Mouse (Mus musculus) heart, embryonic 12.5 days (tissue): ENCODE data around the gene Lrrc4. TPM values are rescaled to one million over a fixed set of nuclear protein-coding genes. Genes with fewer than 3 reads are reported as not detected.

Experiments
- ATAC-seq: fragments of 200-750 bp; cut with Nextera tagmentation; 2 replicates; pipeline ENCODE4 v1.8.0; 2017; ENCODE audit warnings: moderate TSS enrichment, moderate library complexity; ENCODE audit not compliant: insufficient number of reproducible peaks, low FRiP score
- H3K27ac ChIP-seq: fragments of 300-500 bp; sonication (generic); 2 replicates; pipeline ENCODE4 v1.5.1; 2016; ENCODE audit warnings: mild to moderate bottlenecking, moderate library complexity; ENCODE audit not compliant: poor library complexity, severe bottlenecking
- H3K27me3 ChIP-seq: fragments of 300-500 bp; sonication (generic); replicated peaks from 2 replicates; pipeline ENCODE4 v1.6.1; 2016; ENCODE audit warnings: mild to moderate bottlenecking, moderate library complexity
- H3K36me3 ChIP-seq: fragments of 300-500 bp; sonication (generic); 2 replicates; pipeline ENCODE4 v1.6.1; 2016; ENCODE audit warnings: mild to moderate bottlenecking, moderate library complexity
- H3K4me1 ChIP-seq: fragments of 300-500 bp; sonication (generic); replicated peaks from 2 replicates; pipeline ENCODE4 v1.6.1; 2016; ENCODE audit warnings: mild to moderate bottlenecking
- H3K4me2 ChIP-seq: fragments of 300-500 bp; sonication (generic); 2 replicates; pipeline ENCODE4 v1.6.1; 2016; ENCODE audit warnings: mild to moderate bottlenecking, moderate library complexity
- H3K4me3 ChIP-seq: fragments of 300-500 bp; sonication (generic); 2 replicates; pipeline ENCODE4 v1.5.1; 2016; ENCODE audit warnings: mild to moderate bottlenecking
- H3K9ac ChIP-seq: fragments of 300-500 bp; sonication (generic); 2 replicates; pipeline ENCODE4 v1.6.1; 2016; ENCODE audit warnings: mild to moderate bottlenecking, moderate library complexity
- H3K9me3 ChIP-seq: fragments of 300-500 bp; sonication (generic); replicated peaks from 2 replicates; pipeline ENCODE4 v1.6.1; 2016; ENCODE audit warnings: mild to moderate bottlenecking, moderate library complexity
- WGBS: fragments of 180-500 bp; shearing (Covaris S2); methylation state at CpG from one replicate; pipeline ENCODE4 v1.1.7; 2016; 5-methylcytosine and 5-hydroxymethylcytosine counted together
- polyA plus RNA-seq: library from polyadenylated mRNA; unstranded; fragments of >200 nt; fragmentation: Nextera tagmentation; extraction: Ambion mirVana; gene quantifications from 2 replicates; pipeline ENCODE4 v1.2.1, GENCODE M21; 2016

Gene Lrrc4
- polyA plus RNA-seq, 1 experiment from 2014 or later = 0.51 TPM

GRCm38 (mm10) chr6:28867516-28868251 lies 36.1 kb upstream of the Lrrc4 start:
- Histone ChIP-seq H3K4me3 (no peak overlapping the region), H3K36me3 (no peaks in the 10 kb centered on the region), H3K27me3 (no peaks in the 10 kb centered on the region), H3K27ac (no peak overlapping the region), H3K9me3 (no peaks in the 10 kb centered on the region), H3K9ac (no peak overlapping the region), H3K4me1 (peaks cover 16% of the 10 kb centered on the region), H3K4me2 (no peak overlapping the region)
- no peak for ATAC-seq
- WGBS = 27% methylated on average over 2 of the region's 2 CpGs

- Histone ChIP-seq H3K4me2 (no peak overlapping the region), H3K9ac (no peak overlapping the region), H3K27me3 (no peaks in the 10 kb centered on the region), H3K27ac (no peak overlapping the region), H3K4me3 (no peak overlapping the region), H3K36me3 (no peaks in the 10 kb centered on the region), H3K4me1 (peaks cover 29% of the 10 kb centered on the region), H3K9me3 (no peaks in the 10 kb centered on the region)
- 95% methylated on average over 3 of the region's 3 CpGs for WGBS
- ATAC-seq = no peak
Observed at GRCm38 (mm10) chr6:28866206-28866605, 34.7 kb upstream of the Lrrc4 start.

- Histone ChIP-seq H3K36me3 (no peaks in the 10 kb centered on the region), H3K4me3 (no peak overlapping the region), H3K27ac (no peak overlapping the region), H3K9me3 (no peaks in the 10 kb centered on the region), H3K27me3 (no peaks in the 10 kb centered on the region), H3K9ac (no peak overlapping the region), H3K4me1 (peaks cover 29% of the 10 kb centered on the region), H3K4me2 (no peak overlapping the region)
- no peak for ATAC-seq
- WGBS = 79% methylated on average over 10 of the region's 10 CpGs
Observed at GRCm38 (mm10) chr6:28865112-28865511, 33.6 kb upstream of the Lrrc4 start.

DNA sequence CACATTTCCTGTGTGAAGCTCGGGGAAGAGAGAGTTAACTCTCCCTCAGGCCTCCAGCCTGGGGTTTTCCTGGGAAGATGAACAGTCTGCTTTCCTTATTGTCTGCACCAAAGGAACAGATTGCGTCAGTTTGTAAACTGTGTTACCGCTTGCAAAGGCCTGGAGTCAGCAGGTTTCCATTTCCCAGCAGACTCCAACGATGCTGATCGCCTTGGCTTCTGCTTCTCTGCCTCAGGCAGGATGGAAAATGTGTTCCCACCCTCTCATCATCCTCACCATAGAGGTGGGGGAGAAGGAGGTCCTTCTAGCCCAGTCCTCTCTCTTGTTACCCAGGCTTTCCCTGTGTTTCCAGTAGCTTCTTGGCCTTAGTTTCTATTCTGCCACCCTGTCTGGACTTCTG lies 33.1 kb upstream of the Lrrc4 start:
- Histone ChIP-seq H3K9me3 (no peaks in the 10 kb centered on the region), H3K4me2 (no peak overlapping the region), H3K27ac (no peak overlapping the region), H3K4me3 (no peak overlapping the region), H3K4me1 (peaks cover 29% of the 10 kb centered on the region), H3K36me3 (no peaks in the 10 kb centered on the region), H3K9ac (no peak overlapping the region), H3K27me3 (no peaks in the 10 kb centered on the region)
- WGBS = 55% methylated on average over 5 of the region's 5 CpGs
- ATAC-seq = no peak

DNA sequence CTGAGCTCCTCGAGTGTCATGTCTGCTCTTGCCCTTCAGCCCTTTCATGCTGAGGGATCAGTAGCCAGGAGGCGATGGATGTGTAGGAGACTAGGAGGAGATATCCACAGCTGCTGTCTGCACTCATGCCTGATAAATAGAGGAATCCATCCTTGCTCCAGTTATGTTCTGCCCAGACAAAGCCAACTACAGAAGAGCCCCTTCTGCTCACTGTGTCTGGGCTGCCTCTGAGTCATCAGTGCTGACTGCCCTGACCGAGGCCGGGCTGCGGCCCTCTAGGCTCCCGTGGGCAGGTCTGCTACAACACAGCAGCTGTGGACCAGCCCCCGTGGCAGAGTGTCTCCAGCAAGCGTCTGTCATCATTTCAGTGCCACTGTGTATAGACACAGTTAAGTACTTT lies 30.8 kb upstream of the Lrrc4 start:
- 42% methylated on average over 8 of the region's 8 CpGs for WGBS

GRCm38 (mm10) chr6:28860922-28861321 lies 29.4 kb upstream of the Lrrc4 start:
- Histone ChIP-seq H3K36me3 (no peaks in the 10 kb centered on the region), H3K27ac (no peak overlapping the region), H3K4me1 (peaks cover 42% of the 10 kb centered on the region), H3K9me3 (no peaks in the 10 kb centered on the region), H3K4me3 (no peak overlapping the region), H3K4me2 (no peak overlapping the region), H3K27me3 (no peaks in the 10 kb centered on the region), H3K9ac (no peak overlapping the region)
- no peak for ATAC-seq
- WGBS = 60% methylated on average over 2 of the region's 2 CpGs

More for the DNA sequence above, 30.8 kb upstream of the Lrrc4 start:
- Histone ChIP-seq H3K4me3 (no peak overlapping the region), H3K9ac (no peak overlapping the region), H3K9me3 (no peaks in the 10 kb centered on the region), H3K4me2 (no peak overlapping the region), H3K27ac (no peak overlapping the region), H3K27me3 (no peaks in the 10 kb centered on the region), H3K36me3 (no peaks in the 10 kb centered on the region), H3K4me1 (peaks cover 36% of the 10 kb centered on the region)
- no peak for ATAC-seq

GRCm38 (mm10) chr6:28860450-28860849 lies 28.9 kb upstream of the Lrrc4 start:
- Histone ChIP-seq H3K4me2 (no peak overlapping the region), H3K36me3 (no peaks in the 10 kb centered on the region), H3K4me1 (peaks cover 45% of the 10 kb centered on the region), H3K27me3 (no peaks in the 10 kb centered on the region), H3K27ac (no peak overlapping the region), H3K9ac (no peak overlapping the region), H3K9me3 (no peaks in the 10 kb centered on the region), H3K4me3 (no peak overlapping the region)
- 73% methylated on average over 2 of the region's 2 CpGs for WGBS
- ATAC-seq = no peak

GRCm38 (mm10) chr6:28859094-28859493 lies 27.5 kb upstream of the Lrrc4 start:
- 88% methylated on average over 2 of the region's 2 CpGs for WGBS

DNA sequence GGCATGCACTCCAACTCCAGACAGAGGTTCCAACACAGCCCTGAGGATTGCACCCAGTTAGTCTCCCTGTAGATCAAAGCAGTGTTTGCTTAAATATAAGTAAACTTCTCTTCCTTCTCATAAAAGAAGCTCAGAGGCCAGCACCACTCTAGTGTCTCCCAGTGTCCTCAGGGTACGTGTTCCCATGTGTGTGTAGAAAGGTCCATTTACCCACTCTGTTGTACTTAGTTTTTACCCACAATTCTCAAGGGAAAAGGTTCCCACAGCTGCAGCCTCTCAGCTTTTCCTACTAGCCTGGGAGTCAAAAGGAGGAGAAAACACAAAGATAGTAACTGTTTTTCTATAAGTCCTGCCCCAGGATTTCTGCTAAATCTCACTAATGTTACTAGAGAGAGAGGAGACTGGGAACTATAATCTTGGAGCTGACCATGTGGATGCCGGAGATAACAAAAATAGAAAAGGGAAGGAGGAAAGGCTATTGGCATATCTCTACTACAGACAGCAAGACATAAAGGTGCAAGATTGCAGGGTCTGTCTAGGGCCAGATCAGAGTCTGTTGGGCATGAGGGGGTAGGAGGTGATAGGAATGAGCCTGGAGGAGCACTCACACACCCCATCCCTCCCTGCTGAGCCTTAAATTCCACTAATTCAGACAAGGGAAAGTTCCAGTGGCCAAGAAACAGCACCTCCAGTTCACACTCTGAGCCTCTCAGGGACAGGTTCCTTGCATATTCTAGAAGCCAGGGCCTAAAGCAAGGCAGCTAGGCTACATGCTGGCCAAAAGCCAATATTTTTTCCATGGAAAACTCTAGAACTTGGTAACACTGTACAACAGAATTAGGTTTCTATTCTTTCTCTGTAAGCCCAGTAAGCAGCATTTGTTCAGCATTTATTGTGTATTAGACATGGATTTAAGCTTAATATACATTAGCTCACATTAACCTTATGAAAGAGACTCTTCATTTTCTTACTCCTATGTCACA lies 25.9 kb upstream of the Lrrc4 start:
- no peak overlapping the region for H3K4me3 ChIP-seq
- no peaks in the 10 kb centered on the region for H3K36me3 ChIP-seq
- H3K9ac ChIP-seq = no peak overlapping the region
- no peaks in the 10 kb centered on the region for H3K27me3 ChIP-seq
- no peak overlapping the region for H3K4me2 ChIP-seq
- WGBS = 21% methylated on average over 2 of the region's 2 CpGs
- ATAC-seq = peak; percentile 43; the same call in 1 of the 2 replicates
- peaks cover 70% of the 10 kb centered on the region for H3K4me1 ChIP-seq
- peak overlapping the region; percentile 56 for H3K27ac ChIP-seq
- H3K9me3 ChIP-seq = no peaks in the 10 kb centered on the region

More at GRCm38 (mm10) chr6:28859094-28859493, 27.5 kb upstream of the Lrrc4 start:
- ATAC-seq = no peak
- no peak overlapping the region for H3K4me3 ChIP-seq
- H3K27me3 ChIP-seq = no peaks in the 10 kb centered on the region
- no peak overlapping the region for H3K27ac ChIP-seq
- no peak overlapping the region for H3K9ac ChIP-seq
- no peaks in the 10 kb centered on the region for H3K36me3 ChIP-seq
- no peaks in the 10 kb centered on the region for H3K9me3 ChIP-seq
- H3K4me2 ChIP-seq = no peak overlapping the region
- peaks cover 57% of the 10 kb centered on the region for H3K4me1 ChIP-seq

- H3K4me2 ChIP-seq = no peak overlapping the region
- WGBS = 67% methylated on average over 4 of the region's 4 CpGs
- peak overlapping the region; percentile 56 for H3K27ac ChIP-seq
Observed at GRCm38 (mm10) chr6:28856789-28857188, 25.2 kb upstream of the Lrrc4 start.

GRCm38 (mm10) chr6:28855442-28855841 lies 23.9 kb upstream of the Lrrc4 start:
- H3K4me2 ChIP-seq = no peak overlapping the region
- H3K4me1 ChIP-seq = peaks cover 60% of the 10 kb centered on the region
- 19% methylated on average over 3 of the region's 3 CpGs for WGBS
- no peak for ATAC-seq
- H3K4me3 ChIP-seq = no peak overlapping the region
- H3K36me3 ChIP-seq = no peaks in the 10 kb centered on the region
- H3K27ac ChIP-seq = no peak overlapping the region
- no peak overlapping the region for H3K9ac ChIP-seq
- H3K27me3 ChIP-seq = no peaks in the 10 kb centered on the region
- no peaks in the 10 kb centered on the region for H3K9me3 ChIP-seq

More at GRCm38 (mm10) chr6:28856789-28857188, 25.2 kb upstream of the Lrrc4 start:
- Histone ChIP-seq H3K36me3 (no peaks in the 10 kb centered on the region), H3K27me3 (no peaks in the 10 kb centered on the region), H3K4me1 (peaks cover 65% of the 10 kb centered on the region), H3K9me3 (no peaks in the 10 kb centered on the region), H3K9ac (no peak overlapping the region), H3K4me3 (no peak overlapping the region)
- no peak for ATAC-seq
